Mouse (Mus musculus) regulatory T cell (primary cell): ENCODE measurements around the gene Kcnb1.

ENCODE experiments used
- in situ Hi-C: fragments of 300-600 bp; cut with MboI, MseI; formaldehyde crosslinking; loops from one replicate; pipeline ENCODE4 v1.15.1; 2025; ENCODE audit warnings: high pct_unique_total_duplicates

Kcnb1 gene

DNA sequence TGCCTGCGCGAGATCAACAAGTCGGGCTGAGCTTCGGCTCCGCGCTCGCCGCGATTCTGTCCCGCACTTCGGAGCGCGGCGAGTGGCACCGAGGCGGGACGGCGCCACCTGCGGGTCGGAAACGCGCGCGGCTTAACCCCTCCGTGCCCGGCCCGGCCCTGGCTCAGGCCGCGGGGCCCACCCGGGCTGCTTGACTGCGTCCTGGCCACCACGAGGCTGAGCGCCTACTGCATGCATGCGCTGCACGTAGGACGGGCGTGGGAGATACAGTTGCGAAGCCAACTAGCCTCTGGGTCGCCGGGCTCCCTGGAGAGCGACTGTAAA lies at the start of gene Kcnb1:
Gene Kcnb1 (minus strand): TSS at position 80 of the 324 bp plus-strand sequence.
- in situ Hi-C loops = no loop called here

DNA sequence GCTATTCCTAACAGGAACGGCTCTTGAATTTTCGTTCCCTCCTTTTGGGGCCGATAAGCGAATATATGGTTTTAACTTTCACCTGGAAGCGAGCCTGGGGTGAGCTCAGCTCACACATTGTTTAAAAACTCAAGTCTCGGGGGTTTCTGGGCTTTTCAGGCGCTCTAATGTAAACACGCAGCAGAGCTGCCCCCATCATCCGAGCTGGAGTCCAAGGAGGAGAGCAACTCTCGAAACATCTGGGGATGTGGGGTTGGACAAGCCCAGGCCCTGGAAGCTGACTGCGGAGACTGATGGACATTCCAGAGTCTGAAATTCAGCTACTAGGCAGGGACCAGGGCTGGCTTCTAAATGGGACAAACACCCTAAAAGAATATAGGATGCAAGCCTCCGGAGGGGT lies 49.3 kb upstream of the Kcnb1 start:
- in situ Hi-C loops = no loop called here

DNA sequence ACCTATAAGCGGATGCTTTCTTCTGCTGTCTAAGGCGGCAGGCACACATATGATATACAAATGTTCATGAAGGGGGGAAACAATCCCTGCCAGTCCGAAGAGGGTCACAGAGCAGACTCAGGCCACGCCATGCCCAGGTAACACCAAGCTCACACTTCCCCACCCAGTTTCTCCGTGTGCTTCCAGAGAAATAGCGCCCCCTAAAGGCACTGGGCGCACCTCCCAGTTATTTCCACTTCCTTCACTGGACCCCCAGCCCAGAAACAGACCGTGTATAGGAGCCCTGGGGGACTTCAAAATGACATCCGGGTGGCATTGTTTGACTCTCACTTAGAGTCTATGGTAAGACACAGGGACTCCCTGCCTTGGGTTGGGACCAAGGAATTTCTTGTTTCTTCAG lies 47.3 kb upstream of the Kcnb1 start:
- in situ Hi-C loops = no loop called here

DNA sequence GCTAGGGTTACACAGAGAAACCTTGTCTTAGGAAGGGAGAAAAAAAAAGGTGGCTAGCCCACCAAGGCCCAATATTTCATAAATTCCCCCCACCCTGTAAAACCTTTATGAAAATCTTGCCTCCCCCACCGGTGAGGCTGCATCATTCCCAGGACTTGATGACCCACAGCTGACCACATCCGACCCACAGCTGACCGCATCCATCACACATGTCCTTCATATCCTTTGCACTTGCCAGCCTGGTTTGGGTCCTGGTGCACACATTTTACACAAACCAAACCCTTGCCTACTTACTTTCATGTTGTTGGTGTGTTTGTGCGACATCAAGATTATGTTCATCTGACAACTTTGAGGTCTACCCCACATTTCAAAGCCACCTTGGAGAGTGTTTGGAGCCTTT lies 46.2 kb upstream of the Kcnb1 start:
- in situ Hi-C loops = no loop called here

DNA sequence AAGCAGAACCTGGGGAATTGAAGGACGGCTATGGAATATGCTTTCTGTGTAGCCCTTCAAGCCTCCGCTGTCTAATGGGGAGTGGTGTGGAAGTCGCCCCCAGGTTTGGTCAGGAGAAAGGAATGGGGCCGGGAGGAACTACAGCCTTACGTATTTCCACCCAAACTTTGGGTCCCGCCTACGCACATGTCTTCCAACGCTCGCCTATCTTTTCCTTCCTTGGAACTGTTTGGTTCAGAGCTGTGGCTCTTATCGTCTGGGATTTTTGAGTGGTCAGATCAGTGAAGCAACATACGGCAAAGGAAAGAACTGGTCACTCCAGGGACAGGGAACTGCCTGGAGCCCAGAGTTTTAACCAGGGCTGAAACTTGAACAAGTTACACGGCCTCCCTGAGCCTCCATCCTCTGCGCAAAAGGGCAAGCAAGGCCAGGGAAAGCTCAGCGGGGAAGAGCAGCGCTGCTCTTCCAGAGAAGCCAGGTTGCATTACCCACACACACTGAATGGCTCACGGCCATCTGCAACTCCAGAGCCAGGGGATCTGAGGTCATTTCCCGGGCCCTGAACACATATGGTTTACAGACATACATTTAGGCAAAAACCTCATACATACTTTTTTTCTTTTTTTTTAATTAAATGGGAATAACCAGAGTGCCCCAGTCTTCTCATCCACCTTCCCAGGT lies 45.5 kb upstream of the Kcnb1 start:
- in situ Hi-C loops = no loop called here

DNA sequence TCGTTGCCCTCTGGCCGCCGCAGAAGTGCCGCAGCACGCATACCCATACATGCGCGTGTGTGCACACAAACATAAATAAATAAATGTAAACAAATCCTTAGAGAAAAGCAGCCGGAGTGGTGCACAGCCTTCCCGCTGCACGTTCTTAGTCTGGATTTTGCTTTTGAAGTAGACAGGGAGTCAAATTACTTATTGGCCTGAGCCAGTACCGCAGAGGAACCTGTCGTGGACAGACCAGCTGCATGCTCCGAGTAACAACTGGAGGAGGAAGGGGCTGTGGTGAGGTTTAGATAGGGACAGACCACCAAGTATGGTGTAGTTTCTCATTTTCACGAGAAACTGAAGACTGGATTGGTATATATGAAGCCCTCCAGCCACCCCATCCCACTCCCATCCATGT lies 43.8 kb upstream of the Kcnb1 start:
- in situ Hi-C loops = no loop called here

DNA sequence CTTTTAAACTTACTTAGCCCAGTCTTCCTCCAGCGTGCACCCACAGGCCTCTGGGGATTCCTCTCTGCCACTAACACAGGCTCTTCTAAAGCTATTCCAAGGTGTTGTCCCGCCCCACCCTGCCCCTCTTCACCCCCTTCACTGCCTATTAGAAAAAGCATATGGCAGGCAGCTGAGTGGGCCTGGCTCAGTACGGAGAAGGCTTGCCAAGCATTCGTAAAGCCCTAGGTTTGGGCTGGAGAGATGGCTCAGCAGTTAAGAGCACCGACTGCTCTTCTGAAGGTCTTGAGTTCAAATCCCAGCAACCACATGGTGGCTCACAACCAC lies 43.0 kb upstream of the Kcnb1 start:
- in situ Hi-C loops = no loop called here

DNA sequence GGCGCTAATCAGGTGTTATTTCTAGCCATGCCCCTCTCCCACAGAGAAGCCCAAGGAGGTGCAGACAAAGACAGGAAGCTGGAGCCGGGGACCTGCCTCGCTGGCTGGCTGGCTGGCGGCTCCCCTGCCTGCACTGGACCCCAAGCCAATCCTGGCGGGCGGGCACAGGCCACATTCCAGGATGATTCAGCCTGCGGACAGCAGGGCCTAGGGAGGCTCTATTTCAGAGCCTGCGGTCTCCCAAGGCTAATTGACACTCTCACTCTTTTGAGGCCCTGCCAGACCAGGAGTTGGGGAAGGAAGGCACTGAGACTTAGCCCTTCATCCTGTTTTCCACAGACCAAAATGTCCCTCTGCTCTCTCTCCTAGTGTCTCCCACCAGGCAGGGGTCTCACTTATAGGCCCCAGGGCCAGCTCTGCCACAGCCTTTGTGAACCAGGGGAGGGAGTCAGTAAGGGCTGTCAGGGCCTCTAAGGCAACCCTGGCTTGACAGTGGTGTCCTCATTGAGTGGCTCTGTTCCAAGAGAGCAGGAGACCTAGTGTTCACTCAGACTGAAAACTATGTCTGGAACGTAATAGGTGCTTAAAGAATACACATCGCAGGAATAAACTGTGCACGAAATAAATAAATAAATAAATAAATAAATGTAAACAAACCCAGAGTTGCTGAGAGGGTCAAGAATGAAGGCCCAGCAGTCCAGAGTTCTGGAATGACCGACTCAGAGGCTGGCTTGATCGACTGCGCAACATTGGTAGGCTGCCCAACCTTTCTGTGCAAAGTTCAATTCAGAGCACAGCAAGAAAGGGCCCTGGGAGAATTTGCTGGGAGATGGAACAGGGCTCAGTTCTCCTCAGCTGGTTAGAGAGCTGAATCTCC lies 42.4 kb upstream of the Kcnb1 start:
- in situ Hi-C loops = no loop called here

DNA sequence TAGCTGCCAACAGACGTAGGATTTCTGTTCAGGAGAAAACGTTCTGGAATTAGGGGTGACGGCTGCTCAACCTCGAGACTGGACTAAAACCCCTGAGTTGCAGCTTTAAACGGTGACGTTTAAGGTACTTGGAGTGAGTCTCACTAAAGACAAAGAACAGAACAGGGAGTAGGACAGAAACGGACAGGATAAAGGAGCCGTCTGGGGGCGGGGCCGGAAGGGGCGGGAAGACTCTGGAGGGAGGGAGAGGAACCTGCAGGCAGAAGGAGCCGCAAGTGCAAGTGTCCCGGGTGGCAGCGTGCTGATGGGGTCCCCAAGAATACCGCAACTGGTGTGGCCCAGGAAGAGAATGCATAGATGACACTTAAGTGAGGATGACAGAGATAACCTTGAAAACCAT lies 40.6 kb upstream of the Kcnb1 start:
- in situ Hi-C loops = no loop called here

DNA sequence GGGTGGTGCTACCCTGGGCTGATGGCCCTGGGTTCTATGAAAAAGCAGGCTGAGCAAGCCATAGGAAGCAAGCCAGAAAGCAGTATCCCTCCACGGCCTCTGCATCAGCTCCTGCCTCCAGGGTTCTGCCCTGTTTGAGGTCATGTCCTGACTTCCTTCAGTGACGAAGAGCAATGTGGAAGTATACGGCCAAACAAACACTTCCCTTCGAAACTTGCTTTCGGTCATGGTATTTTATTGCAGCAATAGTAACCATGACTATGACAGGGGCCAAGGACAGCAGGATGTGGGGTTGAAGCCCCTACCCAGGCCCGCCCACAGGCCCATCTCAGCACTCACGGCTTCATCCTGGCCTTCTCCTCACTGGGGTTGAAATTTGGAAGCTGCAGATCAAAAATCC lies 35.0 kb upstream of the Kcnb1 start:
- in situ Hi-C loops = no loop called here

DNA sequence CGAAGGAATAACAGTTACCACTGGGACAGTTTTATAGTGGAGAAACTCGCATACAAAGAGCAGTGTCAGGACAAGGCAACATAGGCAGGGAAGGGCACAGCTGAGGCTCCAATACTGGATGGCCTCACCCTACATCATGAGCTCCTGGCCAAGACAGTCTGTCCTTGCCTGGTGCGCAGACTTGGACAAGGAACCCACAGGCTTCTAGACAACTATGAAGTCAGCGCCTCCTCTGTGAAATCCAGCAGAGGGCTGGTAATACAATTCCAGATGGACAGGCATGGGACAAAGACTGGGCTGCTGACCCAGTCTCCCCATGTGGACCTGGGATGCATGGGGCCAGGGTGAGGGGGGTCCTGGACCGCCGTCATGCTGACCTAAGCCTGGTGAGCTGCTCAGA lies 34.2 kb upstream of the Kcnb1 start:
- in situ Hi-C loops = no loop called here

DNA sequence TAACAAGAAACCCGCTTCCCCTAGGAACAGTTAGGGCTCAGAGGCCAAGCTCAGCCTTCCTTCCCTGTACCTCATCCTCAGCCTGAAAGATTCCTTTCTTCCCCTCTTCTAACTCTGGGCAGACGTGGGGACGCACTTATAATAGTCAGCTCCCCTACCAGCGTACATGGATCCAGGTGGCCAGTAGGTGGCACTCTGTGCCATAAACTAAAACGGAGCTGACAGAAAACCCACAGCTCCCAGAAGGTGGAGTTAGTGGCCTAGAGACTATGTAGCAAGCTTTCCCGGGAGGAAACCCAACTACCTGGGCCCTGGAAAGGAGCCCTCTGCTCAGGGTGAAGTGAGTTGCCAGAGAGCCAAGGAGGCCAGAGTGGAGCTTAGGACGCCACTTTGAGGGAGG lies 32.2 kb upstream of the Kcnb1 start:
- in situ Hi-C loops = no loop called here

DNA sequence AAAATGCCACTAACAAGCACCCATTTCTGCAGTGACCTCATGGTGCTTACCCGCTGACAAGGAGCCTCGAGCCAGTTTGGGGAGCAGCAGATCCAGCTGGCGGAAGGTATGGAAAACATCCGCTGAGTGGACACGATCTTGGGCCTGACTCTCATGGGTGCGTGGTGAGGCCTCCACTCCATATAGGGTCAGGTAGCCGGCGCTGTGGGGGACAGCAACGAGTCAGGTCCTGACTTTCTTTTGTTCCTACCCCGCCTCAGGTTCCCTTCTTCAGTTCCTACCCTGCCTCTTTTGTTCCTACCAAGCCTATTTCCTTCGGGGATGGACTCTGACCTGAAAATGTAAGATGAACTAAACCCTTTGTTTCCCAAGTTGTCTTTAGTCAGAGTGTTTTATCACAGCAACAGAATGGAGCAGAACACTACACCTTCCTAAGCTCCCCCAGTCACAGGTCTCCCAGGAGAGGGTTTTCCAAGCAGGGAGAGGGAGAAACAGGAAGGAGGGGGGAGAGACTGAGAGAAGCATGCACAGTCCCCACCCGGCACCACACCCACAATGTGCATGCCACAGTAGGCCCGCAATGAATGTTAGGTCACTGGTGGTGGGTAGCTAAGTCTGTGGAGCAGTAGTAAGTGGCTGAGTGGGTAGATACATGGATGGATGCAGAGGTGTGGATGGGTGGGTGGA lies 31.3 kb upstream of the Kcnb1 start:
- in situ Hi-C loops = no loop called here

DNA sequence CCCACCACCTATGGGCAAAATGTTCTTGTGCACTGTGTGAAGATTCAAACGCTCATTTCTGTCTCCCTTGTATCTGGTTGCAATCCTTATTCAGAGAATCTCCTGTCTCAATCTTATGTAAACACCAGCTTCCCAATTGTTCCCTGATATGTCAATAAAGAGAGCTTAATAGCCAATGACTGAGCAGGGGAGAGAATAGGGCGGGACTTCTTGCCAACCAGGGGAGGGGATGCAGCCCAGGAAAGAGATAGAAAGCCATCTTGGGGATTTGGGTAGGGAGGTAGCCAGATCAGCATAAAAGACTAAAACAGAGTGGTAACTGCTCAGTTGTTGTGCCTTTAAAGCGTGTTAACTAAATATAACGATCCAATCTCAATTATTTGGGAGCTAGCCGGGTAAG lies 30.8 kb upstream of the Kcnb1 start:
- in situ Hi-C loops = no loop called here

DNA sequence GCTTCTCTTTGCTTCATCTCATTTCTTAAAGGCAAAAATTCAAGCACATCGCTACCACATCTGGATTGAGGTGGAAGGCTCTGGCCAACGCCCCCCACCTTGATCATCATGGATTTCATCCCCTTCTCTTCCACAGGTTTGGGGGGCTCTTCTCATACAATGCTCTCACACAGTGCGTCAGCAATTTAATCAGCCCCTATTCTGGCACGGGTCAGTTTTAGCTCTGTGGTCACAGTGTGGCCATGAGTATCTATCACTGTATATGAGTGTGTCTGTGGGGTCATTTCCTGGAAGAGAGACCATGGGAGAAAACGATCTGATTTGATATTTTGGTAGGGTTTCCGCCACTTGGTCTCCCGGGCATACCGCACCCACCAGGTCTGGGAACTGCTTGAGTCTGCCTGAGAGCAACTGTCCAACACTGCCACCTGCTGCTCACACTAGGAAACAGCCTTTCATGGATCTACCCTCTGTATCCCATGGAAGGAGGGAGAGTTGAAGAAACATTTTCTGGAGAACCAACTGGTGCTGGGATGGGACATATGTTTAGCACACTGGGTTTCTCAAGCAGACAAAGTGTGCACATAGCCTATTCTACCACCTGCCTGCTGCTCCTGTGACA lies 29.3 kb upstream of the Kcnb1 start:
- in situ Hi-C loops = no loop called here

DNA sequence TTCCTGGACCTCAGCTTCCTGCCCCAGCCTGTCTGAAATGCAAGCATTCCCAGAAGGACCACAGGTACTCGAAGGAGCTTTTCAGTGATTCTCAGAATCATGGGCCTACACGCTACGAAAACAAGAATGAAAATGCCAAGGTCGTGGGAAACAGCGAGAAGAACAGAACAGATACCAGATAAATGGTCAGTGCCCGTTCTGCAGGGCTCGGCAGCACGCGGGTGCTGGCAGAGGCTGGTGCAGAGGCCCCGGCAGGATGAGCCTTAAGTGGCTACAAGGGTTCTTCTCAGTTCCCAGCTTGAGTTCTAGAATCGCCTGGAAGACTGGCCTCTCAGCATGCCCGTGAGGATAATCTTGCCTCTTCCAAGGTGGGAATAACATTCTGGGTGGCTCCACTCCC lies 23.7 kb upstream of the Kcnb1 start:
- in situ Hi-C loops = loop anchor here (5.0 kb wide), 1 partner anchor 141 kb away; no protein-coding TSS in a partner anchor

DNA sequence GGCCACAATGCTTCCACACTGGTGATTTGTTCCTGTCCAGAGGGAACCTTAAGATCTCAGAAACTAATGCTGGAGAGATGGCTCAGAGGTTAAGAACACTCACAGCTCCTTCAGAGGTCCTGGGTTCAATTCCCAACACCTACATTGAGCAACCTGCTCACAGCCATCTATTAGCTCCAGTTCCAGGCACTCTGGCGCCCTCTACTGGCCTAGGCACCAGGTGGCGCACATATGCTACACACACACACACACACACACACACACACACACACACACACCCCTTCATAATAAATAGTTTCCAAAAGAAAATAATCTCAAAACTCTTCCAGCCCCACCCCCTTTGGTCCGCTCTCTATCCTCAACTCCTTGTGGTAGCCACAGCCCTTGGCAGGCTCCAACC lies 23.1 kb upstream of the Kcnb1 start:
- in situ Hi-C loops = loop anchor here (5.0 kb wide), 1 partner anchor 141 kb away; no protein-coding TSS in a partner anchor

DNA sequence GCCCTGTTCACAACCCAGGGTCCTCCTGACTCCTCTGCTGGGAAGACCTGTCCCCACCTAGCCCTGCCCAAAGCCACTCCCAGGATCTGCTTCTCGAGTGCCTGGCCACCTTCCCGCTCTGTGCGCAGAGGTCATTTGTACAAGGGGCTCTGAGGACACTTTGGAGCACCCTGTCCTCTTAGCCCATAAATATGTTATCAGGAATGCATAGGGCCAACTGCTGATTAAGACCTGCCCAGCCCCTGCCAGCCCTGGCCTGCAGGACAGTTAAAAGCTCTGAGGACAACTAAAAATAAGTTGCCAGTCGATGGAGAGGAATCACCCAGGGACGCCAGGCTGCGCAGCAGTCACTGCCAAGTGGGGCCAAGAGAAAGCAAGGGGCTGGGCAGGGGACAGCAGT lies 22.6 kb upstream of the Kcnb1 start:
- in situ Hi-C loops = loop anchor here (5.0 kb wide), 1 partner anchor 140 kb away; no protein-coding TSS in a partner anchor

DNA sequence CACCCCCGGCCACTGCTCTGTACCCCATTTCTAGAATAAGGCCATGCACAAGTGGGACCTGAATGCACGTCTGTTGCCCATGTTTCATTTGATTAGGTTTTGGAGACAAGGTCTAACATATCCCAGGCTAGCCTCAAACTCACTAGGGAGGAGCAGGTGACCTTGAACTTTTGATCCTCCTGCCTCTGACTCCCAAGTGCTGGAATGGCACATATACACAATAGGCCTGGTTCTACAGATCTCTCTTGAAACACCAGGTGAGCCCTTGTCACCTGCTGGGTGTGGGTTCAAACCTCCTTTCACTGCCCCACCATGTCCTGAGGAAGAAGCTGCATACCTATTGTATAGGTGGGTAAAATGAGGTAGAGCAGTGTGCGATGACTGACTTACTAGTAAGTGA lies 22.1 kb upstream of the Kcnb1 start:
- in situ Hi-C loops = loop anchor here (5.0 kb wide), 1 partner anchor 140 kb away; no protein-coding TSS in a partner anchor

DNA sequence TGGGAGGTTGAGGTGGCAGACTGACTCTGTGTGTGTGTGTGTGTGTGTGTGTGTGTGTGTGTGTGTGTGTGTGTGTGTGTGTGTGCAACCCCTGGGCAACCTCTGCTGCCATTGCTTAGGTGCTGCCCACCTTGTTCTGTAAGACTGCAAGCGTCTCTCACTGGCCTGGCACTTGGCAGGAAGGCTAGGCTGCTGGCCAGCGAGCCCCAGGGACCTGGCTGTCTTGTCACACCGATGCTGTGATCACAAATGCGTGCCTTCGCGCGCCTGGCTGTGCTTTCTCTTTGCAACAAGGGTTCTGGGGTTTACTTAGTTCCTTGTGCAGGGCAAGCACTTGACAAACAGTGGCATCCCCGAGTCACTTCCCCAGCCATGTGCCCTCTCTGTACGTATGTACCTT lies 19.9 kb upstream of the Kcnb1 start:
- in situ Hi-C loops = loop anchor here (5.0 kb wide), 2 partner anchors 88 to 138 kb away; no protein-coding TSS in a partner anchor

DNA sequence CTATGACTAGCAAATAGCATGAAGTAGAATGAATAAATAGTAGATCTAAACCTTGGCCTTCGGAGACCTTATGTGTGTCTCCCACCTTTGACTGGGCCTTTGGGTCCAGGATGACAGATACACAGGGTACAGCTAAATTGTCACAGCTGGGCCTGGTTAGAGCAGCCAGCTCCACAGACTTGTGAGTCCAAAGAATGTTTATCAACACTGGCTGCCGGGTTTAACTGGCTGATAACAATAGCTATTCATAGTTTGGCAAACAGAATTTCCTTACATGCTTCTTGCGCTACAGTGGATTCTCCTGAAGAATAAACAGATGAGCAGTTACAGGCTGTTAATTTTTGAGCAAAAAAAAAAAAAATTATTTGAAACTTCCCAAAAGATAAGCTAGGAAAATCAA lies 19.0 kb upstream of the Kcnb1 start:
- in situ Hi-C loops = loop anchor here (5.0 kb wide), 1 partner anchor 87 kb away; no protein-coding TSS in a partner anchor
